Mouse (Mus musculus) midbrain, postnatal 0 days (tissue): Measurements from ENCODE around the gene Olfr912. TPM values are rescaled to one million over a fixed set of nuclear protein-coding genes. Genes with fewer than 3 reads are reported as not detected.

ENCODE experiments used
- ATAC-seq: fragments of 200-750 bp; cut with Nextera tagmentation; 2 replicates; pipeline ENCODE4 v1.8.0; 2017; ENCODE audit warnings: moderate number of reproducible peaks, mild to moderate bottlenecking, moderate TSS enrichment, moderate library complexity; ENCODE audit not compliant: low FRiP score
- DNase-seq: peaks from one replicate; pipeline ENCODE4 v3.0.0-alpha.2; 2015; ENCODE audit warnings: low spot score
- H3K27ac ChIP-seq: fragments of 300-500 bp; sonication (generic); 2 replicates; pipeline ENCODE4 v1.5.1; 2014; ENCODE audit warnings: low read depth, mild to moderate bottlenecking, low read length, mixed read lengths
- H3K27me3 ChIP-seq: fragments of 300-500 bp; sonication (generic); 2 replicates; pipeline ENCODE4 v1.6.1; 2014; ENCODE audit warnings: low read length, control low read depth, mixed read lengths; ENCODE audit not compliant: insufficient read depth
- H3K36me3 ChIP-seq: fragments of 300-500 bp; sonication (generic); 2 replicates; pipeline ENCODE4 v1.6.1; 2014; ENCODE audit warnings: low read length, control low read depth, mixed read lengths; ENCODE audit not compliant: insufficient read depth
- H3K4me1 ChIP-seq: fragments of 300-500 bp; sonication (generic); 2 replicates; pipeline ENCODE4 v1.6.1; 2014; ENCODE audit warnings: mild to moderate bottlenecking, control low read depth, antibody characterized with exemption, low read length, mixed read lengths; ENCODE audit not compliant: insufficient read depth
- H3K4me2 ChIP-seq: fragments of 300-500 bp; sonication (generic); 2 replicates; pipeline ENCODE4 v1.6.1; 2014; ENCODE audit warnings: low read depth, mild to moderate bottlenecking, low read length, mixed read lengths; ENCODE audit not compliant: poor library complexity, severe bottlenecking
- H3K4me3 ChIP-seq: fragments of 300-500 bp; sonication (generic); 2 replicates; pipeline ENCODE4 v1.5.1; 2014; ENCODE audit warnings: low read depth, mild to moderate bottlenecking, low read length, moderate library complexity
- H3K9ac ChIP-seq: fragments of 300-500 bp; sonication (generic); replicated peaks from 2 replicates; pipeline ENCODE4 v1.6.1; 2014; ENCODE audit warnings: mild to moderate bottlenecking, low read length, moderate library complexity, mixed read lengths; ENCODE audit not compliant: poor library complexity, severe bottlenecking
- H3K9me3 ChIP-seq: fragments of 300-500 bp; sonication (generic); 2 replicates; pipeline ENCODE4 v1.6.1; 2016; ENCODE audit warnings: low read length, control low read depth
- CTCF ChIP-seq: IDR thresholded peaks from 2 replicates; pipeline ENCODE4 v1.5.1; 2016; ENCODE audit warnings: antibody characterized with exemption, mild to moderate bottlenecking
- WGBS: fragments of 180-500 bp; shearing (Covaris S2); extraction: QIAGEN DNeasy Blood & Tissue Kit; methylation state at CpG from one replicate; pipeline ENCODE4 v1.1.7; 2014; 5-methylcytosine and 5-hydroxymethylcytosine counted together
- polyA plus RNA-seq: library from polyadenylated mRNA; unstranded; fragments of >200 nt; fragmentation: Nextera tagmentation; extraction: Ambion mirVana; gene quantifications from 2 replicates; pipeline ENCODE4 v1.2.1, GENCODE M21; 2015
- total RNA-seq: library from RNA; depleted of rRNA; stranded (reverse); fragments of >200 nt; gene quantifications from 2 replicates; pipeline ENCODE4 v1.2.3, GENCODE M21; 2014; rRNA removed

The Olfr912 gene
- total RNA-seq (not detected in 2 replicates), polyA plus RNA-seq (not detected in 2 replicates)

DNA sequence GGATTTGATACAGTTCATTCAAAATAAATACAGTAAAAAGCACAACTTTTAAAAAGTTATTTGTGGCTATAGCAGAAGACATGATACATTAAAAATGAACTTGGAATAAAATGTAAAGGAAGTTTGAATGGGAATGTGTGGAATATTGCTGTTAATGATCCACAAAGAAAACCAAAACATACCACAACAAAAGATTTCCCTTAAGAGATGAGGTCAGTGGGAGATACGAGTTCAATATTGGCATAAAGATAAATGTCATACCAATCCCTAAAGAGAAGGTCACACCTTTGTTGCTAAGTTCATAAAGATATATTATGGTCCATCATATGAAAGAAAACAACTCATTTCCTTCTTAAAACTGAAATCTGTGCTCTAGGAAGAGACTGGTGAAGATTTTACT lies at the start of gene Olfr912:
Olfr912 (plus strand) TSS at position 301 of the 400 bp plus-strand sequence.
- ATAC-seq, result no peak
- Histone ChIP-seq H3K9ac (no peak within 1 kb of the TSS), H3K4me3 (no peak within 1 kb of the TSS), H3K36me3 (no peaks in the 10 kb centered on the region), H3K4me2 (no peak within 1 kb of the TSS), H3K27ac (no peak within 1 kb of the TSS), H3K9me3 (no peaks in the 10 kb centered on the region), H3K27me3 (no peaks in the 10 kb centered on the region), H3K4me1 (no peaks in the 10 kb centered on the region)
- 82% methylated on average over 1 of the region's 1 CpGs for WGBS
- TF ChIP-seq CTCF, result no peak
- DNase-seq, result no peak

GRCm38 (mm10) chr9:38537549-38537948 lies 42.4 kb upstream of the Olfr912 start, which contains the start of gene Olfr910:
TSS of gene Olfr910 (plus strand) at chr9:38537849.
- no peaks in the 10 kb centered on the region for H3K36me3 ChIP-seq
- no peak within 1 kb of the TSS for H3K27ac ChIP-seq
- no peaks in the 10 kb centered on the region for H3K9me3 ChIP-seq
- TF ChIP-seq CTCF, result no peak
- H3K4me1 ChIP-seq, result no peaks in the 10 kb centered on the region
- 87% methylated on average over 2 of the region's 2 CpGs for WGBS
- H3K9ac ChIP-seq, result no peak within 1 kb of the TSS
- H3K4me3 ChIP-seq, result no peak within 1 kb of the TSS
- no peaks in the 10 kb centered on the region for H3K27me3 ChIP-seq
- no peak for ATAC-seq
- DNase-seq, result no peak
- no peak within 1 kb of the TSS for H3K4me2 ChIP-seq

DNA sequence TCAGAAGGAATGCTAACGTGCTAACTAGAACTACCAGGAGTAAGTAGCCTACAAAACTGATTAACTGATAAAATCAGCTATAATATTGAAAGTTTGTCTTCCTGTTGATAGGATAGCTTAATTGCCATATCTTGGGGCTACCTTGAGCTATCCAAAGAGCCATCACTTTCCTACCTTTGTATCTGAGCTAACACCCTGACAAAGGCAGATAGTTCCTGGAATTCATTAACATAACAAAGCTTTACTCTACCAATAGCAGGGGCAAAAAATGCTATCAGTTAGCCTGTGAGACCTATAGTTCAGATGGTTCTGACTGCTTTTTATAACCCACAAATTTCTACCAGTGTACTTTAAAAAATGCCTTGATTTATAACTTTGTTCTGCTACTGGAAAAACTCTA lies 11.1 kb downstream of the Olfr912 start:
- Histone ChIP-seq H3K27me3 (no peaks in the 10 kb centered on the region), H3K4me3 (no peak overlapping the region), H3K9ac (no peak overlapping the region), H3K27ac (no peak overlapping the region), H3K36me3 (no peaks in the 10 kb centered on the region), H3K9me3 (no peaks in the 10 kb centered on the region), H3K4me2 (no peak overlapping the region), H3K4me1 (no peaks in the 10 kb centered on the region)
- ATAC-seq (no peak), DNase-seq (no peak)
- WGBS, result 55% methylated on average over 1 of the region's 1 CpGs
- TF ChIP-seq CTCF, result no peak

DNA sequence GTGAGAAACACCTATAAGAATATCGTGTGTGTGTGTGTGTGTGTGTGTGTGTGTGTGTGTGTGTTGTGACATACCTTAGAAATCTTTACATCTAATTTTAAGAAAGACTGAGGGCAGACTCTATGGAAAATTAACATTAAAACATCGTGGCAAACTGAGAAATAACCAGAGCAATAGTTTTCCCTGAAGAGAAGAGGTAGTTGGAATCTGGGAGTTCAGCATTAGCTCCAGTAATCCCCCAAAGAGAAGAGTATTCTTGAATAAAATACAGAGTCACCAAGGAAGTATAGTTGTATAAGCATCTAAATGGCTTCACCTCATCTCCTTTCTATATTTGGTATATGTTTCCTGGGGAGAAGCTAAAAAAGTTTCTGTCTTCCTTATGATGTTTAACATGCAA lies 12.5 kb downstream of the Olfr912 start, which contains the start of gene Olfr913:
Olfr913 (plus strand) TSS at position 301 of the 400 bp plus-strand sequence.
- Histone ChIP-seq H3K27ac (no peak within 1 kb of the TSS), H3K27me3 (no peaks in the 10 kb centered on the region), H3K9me3 (no peaks in the 10 kb centered on the region), H3K4me3 (no peak within 1 kb of the TSS), H3K36me3 (no peaks in the 10 kb centered on the region), H3K9ac (no peak within 1 kb of the TSS), H3K4me1 (no peaks in the 10 kb centered on the region), H3K4me2 (no peak within 1 kb of the TSS)
- no peak for TF ChIP-seq CTCF
- WGBS, result 49% methylated on average over 2 of the region's 2 CpGs
- no peak for DNase-seq
- no peak for ATAC-seq

DNA sequence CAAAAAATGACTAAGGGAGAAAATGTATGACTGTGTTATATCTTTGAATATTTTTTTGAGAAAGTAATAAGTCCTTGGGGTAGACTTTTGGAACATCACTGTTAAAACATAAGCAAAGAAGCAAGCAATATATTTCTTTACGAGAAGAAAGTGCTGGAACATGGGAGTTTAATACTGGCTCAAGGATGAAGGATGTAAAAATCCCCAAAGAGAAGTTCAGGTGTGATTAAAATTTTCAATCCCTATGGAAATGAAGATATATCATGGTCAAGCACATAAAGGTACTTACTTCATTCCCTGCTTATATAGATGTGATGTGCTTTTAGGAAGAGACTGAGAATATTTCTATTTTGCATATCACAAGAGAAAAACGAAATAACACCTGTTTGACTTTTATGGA lies 24.8 kb downstream of the Olfr912 start, which contains the start of gene Olfr914:
Olfr914 (plus strand) TSS at position 301 of the 400 bp plus-strand sequence.
- ATAC-seq (no peak), DNase-seq (no peak)
- Histone ChIP-seq H3K9me3 (no peaks in the 10 kb centered on the region), H3K36me3 (no peaks in the 10 kb centered on the region), H3K4me2 (no peak within 1 kb of the TSS), H3K27ac (no peak within 1 kb of the TSS), H3K27me3 (no peaks in the 10 kb centered on the region), H3K4me1 (no peaks in the 10 kb centered on the region), H3K4me3 (no peak within 1 kb of the TSS), H3K9ac (no peak within 1 kb of the TSS)
- 72% methylated on average over 2 of the region's 2 CpGs for WGBS
- no peak for TF ChIP-seq CTCF

GRCm38 (mm10) chr9:38632406-38632805 lies 52.4 kb downstream of the Olfr912 start:
- Histone ChIP-seq H3K36me3 (no peaks in the 10 kb centered on the region), H3K4me2 (no peak overlapping the region), H3K27me3 (no peaks in the 10 kb centered on the region), H3K4me1 (no peaks in the 10 kb centered on the region), H3K4me3 (no peak overlapping the region), H3K27ac (no peak overlapping the region), H3K9me3 (no peaks in the 10 kb centered on the region), H3K9ac (no peak overlapping the region)
- no peak for TF ChIP-seq CTCF
- ATAC-seq, result no peak
- DNase-seq, result no peak
- 68% methylated on average over 4 of the region's 4 CpGs for WGBS

Other genes starting within 250 kb of the Olfr912 start
- gene Olfr898, start 231.8 kb upstream of the Olfr912 start, total RNA-seq, result not detected in 2 replicates
- gene Olfr898, start 231.8 kb upstream of the Olfr912 start, polyA plus RNA-seq, result not detected in 2 replicates
- gene Olfr250, start 213.3 kb upstream of the Olfr912 start, total RNA-seq, result not detected in 2 replicates
- gene Olfr250, start 213.3 kb upstream of the Olfr912 start, polyA plus RNA-seq, result not detected in 2 replicates
- not detected in 2 replicates for gene Olfr251, start 203.1 kb upstream of the Olfr912 start, total RNA-seq
- not detected in 2 replicates for gene Olfr251, start 203.1 kb upstream of the Olfr912 start, polyA plus RNA-seq
- gene Olfr147, start 178.5 kb upstream of the Olfr912 start, total RNA-seq, result not detected in 2 replicates
- not detected in 2 replicates for gene Olfr147, start 178.5 kb upstream of the Olfr912 start, polyA plus RNA-seq
- gene Olfr901, start 150.7 kb upstream of the Olfr912 start, total RNA-seq, result not detected in 2 replicates
- not detected in 2 replicates for gene Olfr901, start 150.7 kb upstream of the Olfr912 start, polyA plus RNA-seq
- gene Olfr902, start 132.5 kb upstream of the Olfr912 start, total RNA-seq, result not detected in 2 replicates
- not detected in 2 replicates for gene Olfr902, start 132.5 kb upstream of the Olfr912 start, polyA plus RNA-seq
- gene Olfr904, start 117.0 kb upstream of the Olfr912 start, total RNA-seq, result not detected in 2 replicates
- not detected in 2 replicates for gene Olfr904, start 117.0 kb upstream of the Olfr912 start, polyA plus RNA-seq
- not detected in 2 replicates for gene Olfr905, start 109.1 kb upstream of the Olfr912 start, total RNA-seq
- gene Olfr905, start 109.1 kb upstream of the Olfr912 start, polyA plus RNA-seq, result not detected in 2 replicates
- gene Olfr906, start 93.1 kb upstream of the Olfr912 start, total RNA-seq, result not detected in 2 replicates
- gene Olfr906, start 93.1 kb upstream of the Olfr912 start, polyA plus RNA-seq, result not detected in 2 replicates
- not detected in 2 replicates for gene Olfr907, start 84.4 kb upstream of the Olfr912 start, total RNA-seq
- gene Olfr907, start 84.4 kb upstream of the Olfr912 start, polyA plus RNA-seq, result not detected in 2 replicates
- not detected in 2 replicates for gene Olfr911-ps1, start 58.6 kb upstream of the Olfr912 start, total RNA-seq
- gene Olfr911-ps1, start 58.6 kb upstream of the Olfr912 start, polyA plus RNA-seq, result not detected in 2 replicates
- not detected in 2 replicates for gene Olfr910, start 42.3 kb upstream of the Olfr912 start, total RNA-seq
- not detected in 2 replicates for gene Olfr910, start 42.3 kb upstream of the Olfr912 start, polyA plus RNA-seq
- not detected in 2 replicates for gene Olfr913, start 12.6 kb downstream of the Olfr912 start, total RNA-seq
- not detected in 2 replicates for gene Olfr913, start 12.6 kb downstream of the Olfr912 start, polyA plus RNA-seq
- not detected in 2 replicates for gene Olfr914, start 24.9 kb downstream of the Olfr912 start, total RNA-seq
- gene Olfr914, start 24.9 kb downstream of the Olfr912 start, polyA plus RNA-seq, result not detected in 2 replicates
- not detected in 2 replicates for gene Olfr916, start 79.7 kb downstream of the Olfr912 start, total RNA-seq
- gene Olfr916, start 79.7 kb downstream of the Olfr912 start, polyA plus RNA-seq, result not detected in 2 replicates
- gene Olfr917, start 85.7 kb downstream of the Olfr912 start, total RNA-seq, result not detected in 2 replicates
- gene Olfr917, start 85.7 kb downstream of the Olfr912 start, polyA plus RNA-seq, result not detected in 2 replicates
- gene Olfr918, start 94.4 kb downstream of the Olfr912 start, total RNA-seq, result not detected in 2 replicates
- gene Olfr918, start 94.4 kb downstream of the Olfr912 start, polyA plus RNA-seq, result not detected in 2 replicates
- not detected in 2 replicates for gene Olfr919, start 123.5 kb downstream of the Olfr912 start, total RNA-seq
- gene Olfr919, start 123.5 kb downstream of the Olfr912 start, polyA plus RNA-seq, result not detected in 2 replicates
- gene Vwa5a, start 138.1 kb downstream of the Olfr912 start, total RNA-seq, result 9.9 and 11.3 TPM in 2 replicates
- 5.5 and 6.0 TPM in 2 replicates for gene Vwa5a, start 138.1 kb downstream of the Olfr912 start, polyA plus RNA-seq
- under 0.01 and 0.05 TPM in 2 replicates for gene Olfr920, start 172.1 kb downstream of the Olfr912 start, total RNA-seq
- gene Olfr920, start 172.1 kb downstream of the Olfr912 start, polyA plus RNA-seq, result 0.02 and 0.04 TPM in 2 replicates
- gene Olfr921, start 192.9 kb downstream of the Olfr912 start, total RNA-seq, result not detected in 2 replicates
- gene Olfr921, start 192.9 kb downstream of the Olfr912 start, polyA plus RNA-seq, result not detected in 2 replicates
- not detected in 2 replicates for gene Olfr922, start 234.4 kb downstream of the Olfr912 start, total RNA-seq
- gene Olfr922, start 234.4 kb downstream of the Olfr912 start, polyA plus RNA-seq, result not detected in 2 replicates
- not detected in 2 replicates for gene Olfr923, start 246.4 kb downstream of the Olfr912 start, total RNA-seq
- not detected in 2 replicates for gene Olfr923, start 246.4 kb downstream of the Olfr912 start, polyA plus RNA-seq